Mouse (Mus musculus) cerebellum, adult 9-10 months (tissue): Measurements from ENCODE around the gene Mttp.
A peak's percentile ranks its signal among the peaks of the same experiment; 100 is the strongest.

Source experiments
- DNase-seq: peaks from one replicate; pipeline ENCODE4 v3.0.0; 2022

The Mttp gene

DNA sequence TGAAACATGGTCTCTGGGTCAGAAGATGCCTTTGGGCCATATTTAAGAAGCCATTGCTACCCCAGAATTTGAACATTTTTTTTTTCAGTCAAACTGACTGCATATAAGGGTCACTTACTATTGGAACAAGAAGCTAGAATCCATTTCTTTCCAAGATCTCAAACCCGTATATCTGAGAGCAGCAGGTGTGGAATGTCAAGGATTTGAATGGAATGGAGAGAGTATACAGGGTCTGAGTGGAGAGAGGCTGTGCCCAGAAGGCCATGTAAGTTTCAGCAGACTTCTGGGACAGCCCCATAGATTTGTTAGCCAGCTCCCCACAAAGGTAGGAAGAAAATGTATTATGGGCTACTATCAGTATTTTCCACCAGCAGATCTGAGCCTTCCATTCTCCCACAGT is 66.1 kb downstream of the Mttp start:
- DNase-seq: no peak

DNA sequence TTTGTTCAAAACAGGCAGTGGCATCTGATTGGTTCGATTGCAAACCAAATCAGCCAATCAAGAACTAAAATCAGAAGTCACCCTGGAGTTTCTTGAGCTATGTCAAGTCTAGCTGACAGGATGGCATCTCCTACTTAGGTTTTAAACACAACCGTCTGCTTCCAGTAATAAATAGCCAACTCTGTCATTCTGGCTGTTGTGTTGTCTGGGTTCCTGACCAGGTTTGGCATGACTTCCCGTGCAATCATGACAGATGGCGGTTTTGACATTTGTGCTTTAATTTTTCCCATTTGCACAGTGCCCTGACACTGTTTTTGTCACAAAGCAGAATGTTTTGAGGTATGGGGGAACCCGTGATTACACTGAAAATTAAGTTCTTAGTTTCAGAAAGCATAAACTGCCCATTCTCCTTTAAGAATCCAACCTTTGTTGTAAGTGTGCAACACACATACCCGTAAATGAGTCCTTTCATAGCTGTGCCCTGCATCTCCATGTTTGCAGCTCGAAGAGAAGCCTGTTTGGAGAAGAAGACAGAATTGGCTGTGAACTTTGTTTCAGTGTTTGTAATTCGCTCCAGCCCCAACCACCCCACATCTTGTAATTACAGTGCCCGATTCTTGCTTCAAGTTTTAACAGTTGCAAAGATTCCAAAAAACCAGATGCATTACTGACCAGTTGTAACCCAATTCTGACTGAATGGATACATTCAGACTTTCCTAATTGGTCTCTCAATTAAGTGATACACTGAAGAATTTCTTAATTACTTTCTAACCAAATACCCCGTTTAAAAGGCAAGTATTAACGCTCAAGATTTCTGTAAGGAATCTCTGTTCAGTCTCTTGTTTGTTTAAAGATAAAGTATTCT is 67.1 kb downstream of the Mttp start:
- DNase-seq: peak; percentile 78

DNA sequence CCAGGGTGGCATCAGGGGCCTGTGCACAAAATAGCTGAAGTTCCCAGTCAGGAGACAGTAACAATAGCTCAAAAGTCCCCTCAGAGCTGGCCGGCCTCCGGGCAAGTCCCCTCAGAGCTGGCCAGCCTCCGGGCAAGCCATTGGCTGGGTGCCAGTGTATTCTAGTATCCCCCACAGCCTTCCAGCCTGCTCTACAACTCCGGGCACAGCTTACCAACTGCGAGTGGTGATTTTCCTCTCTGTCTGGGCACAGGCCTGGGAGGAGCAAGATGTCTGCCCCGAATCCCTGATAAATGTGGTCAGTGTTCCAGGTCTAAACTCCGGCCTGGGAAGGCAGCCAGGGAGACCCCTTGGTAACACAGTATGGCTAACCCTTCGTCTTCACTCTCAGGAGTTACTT is 69.6 kb downstream of the Mttp start:
- no peak for DNase-seq

DNA sequence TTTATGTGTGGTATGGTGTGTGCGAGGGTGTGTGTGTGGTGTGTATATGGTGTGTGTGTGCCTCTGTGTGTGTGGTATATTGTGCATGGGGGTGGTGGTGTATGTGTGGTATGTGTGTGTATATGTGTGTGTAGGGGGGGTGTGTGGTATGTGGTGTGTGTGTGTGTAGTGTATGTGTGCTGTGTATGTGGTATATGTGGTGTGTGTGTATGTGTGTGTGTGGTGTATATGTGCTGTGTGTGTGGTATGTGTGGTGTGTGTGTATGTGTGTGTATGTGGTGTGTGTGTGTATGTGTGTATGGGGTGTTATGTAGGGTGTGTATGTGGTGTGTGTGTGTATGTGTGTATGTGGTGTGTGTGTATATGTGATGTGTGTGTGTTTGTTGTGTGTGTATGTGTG is 70.6 kb downstream of the Mttp start:
- DNase-seq: no peak

DNA sequence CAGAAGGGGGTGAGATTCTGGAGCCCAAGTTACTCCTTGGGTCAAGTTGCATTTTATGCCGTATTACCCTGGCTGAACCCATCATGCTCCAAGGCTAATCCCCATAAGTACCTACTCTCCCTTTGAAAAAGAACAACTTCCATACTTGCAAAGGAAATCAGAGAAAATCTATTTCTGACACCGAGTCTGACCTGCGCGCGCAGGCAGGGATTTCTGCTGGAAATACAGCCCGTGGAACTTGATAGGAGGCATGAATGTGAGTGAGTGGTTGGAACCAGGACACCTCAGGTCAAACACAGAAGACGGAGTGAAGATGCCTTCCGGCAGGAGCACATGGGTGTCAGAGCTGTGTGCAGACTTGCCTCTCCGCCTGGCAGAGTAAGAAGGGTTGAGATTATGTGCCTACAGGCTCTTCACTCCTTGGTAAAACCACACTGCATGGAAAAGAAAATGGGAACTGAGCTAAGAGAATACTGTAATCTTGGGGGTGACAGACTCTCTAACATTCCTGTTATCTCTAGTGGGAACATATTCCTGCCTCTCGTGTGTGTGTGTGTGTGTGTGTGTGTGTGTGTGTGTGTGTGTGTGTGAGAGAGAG is 73.2 kb downstream of the Mttp start:
- DNase-seq: no peak

DNA sequence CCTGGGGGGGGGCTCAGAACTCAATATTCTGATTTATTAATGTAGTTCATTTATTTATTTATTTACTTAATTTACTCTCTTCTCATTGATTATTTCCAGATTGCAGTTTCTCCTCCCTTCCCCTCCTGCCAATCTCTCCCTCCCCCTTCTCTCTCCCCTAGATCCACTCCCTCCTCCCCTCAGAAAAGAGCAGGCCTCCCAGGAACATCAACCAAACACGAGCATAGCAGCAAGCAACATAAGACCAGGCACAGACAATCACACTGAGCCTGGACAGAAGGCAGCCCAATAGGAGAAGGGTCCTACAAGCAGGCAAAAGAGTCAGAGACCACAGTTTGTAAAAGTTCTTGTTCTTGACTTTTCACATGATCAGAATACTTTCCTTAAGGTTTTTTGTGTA is 73.8 kb downstream of the Mttp start:
- DNase-seq: no peak

DNA sequence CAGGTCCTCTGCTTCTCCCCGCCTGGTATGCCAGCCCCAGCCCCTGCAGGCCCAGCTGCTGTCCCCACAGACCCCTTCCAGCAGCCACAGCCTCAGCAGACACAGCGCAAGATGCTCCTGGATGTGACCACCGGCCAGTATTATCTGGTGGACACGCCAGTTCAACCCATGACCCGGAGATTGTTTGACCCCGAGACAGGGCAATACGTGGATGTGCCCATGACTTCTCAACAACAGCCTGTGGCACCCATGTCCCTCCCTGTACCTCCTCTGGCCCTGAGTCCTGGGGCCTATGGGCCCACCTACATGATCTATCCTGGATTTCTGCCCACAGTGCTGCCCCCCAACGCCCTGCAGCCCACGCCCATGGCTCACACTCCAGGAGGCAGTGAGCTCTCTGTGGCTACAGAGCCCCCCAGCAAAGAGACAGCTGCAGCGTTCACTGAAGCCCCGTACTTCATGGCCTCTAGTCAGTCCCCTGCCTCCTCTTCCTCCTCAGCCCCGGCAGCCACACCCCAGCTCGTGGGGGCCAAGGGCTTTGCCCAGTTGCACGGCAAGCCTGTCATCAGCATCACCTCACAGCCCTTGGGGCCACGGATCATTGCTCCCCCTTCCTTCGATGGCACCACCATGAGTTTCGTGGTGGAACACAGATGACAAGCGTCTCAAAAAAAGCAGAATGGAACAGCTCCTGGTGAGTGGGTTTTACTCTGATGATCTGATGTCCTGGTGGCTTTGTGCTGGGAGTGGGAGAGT is 74.8 kb downstream of the Mttp start:
- DNase-seq: no peak

DNA sequence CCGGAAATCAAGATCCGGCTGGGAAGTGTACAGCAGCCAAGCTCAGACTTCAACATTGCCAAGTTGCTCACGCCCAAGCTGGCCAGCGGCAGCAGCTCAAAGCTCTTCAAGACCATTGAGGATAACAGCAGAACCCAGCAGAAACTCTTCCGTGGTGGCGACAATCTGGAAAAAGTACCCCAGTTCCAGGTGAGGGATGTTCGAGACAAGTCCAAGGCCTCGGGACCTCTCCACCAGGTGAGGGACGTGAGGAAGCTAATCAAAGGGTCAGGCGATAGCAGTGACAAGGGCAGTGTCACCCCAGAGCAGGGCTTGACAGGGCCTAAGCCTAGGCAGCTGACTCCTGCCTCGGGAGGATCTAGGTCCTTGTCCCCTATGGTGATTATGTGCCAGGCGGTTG is 76.7 kb downstream of the Mttp start:
- no peak for DNase-seq

DNA sequence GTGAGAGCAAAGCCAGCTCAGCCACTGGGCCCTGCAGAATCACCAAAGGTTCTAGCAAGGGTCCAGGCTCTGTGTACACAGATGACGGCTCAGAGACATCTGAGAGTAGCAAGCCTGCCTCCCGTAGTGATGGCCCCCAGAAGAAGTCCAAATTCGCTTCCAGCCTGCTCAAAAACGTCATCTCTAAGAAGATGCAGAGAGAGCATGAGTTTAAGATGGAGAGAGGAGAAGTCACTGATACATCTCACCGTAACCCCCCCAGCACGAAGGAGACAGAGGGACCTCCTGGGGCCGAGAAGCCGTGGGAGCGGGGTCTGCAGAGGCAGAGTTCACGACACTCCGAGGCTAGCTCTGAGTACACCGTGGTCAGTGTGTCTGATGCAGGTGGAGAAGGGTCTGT is 77.5 kb downstream of the Mttp start, which contains the start of gene Gm5105:
TSS of gene Gm5105 (minus strand) at position 101 of the 400 bp plus-strand sequence.
- no peak for DNase-seq

DNA sequence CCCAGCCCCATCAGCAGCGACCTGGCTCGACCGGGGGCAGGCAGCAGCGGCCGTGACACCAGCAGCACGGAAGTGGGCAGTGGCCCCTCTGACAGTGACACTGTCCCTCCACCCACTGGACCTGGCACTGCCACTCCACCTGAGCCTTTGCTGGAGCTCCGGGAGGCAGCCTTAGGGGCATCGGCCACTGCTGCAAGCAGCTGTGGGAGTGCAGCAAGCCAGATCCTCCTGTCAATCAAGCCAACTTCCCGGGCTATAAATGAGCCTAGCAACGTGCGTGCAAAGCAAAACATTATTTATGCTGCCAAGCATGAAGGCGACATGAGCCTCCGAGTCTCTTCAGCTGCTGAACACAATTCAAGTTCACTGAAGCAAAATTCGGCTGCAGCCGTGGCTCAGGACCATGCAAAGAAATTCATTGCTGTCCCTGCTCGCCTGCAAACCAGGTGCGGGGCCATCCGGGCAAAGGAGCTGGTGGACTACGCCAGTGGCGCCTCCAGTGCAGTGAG is 78.4 kb downstream of the Mttp start:
- DNase-seq: no peak

DNA sequence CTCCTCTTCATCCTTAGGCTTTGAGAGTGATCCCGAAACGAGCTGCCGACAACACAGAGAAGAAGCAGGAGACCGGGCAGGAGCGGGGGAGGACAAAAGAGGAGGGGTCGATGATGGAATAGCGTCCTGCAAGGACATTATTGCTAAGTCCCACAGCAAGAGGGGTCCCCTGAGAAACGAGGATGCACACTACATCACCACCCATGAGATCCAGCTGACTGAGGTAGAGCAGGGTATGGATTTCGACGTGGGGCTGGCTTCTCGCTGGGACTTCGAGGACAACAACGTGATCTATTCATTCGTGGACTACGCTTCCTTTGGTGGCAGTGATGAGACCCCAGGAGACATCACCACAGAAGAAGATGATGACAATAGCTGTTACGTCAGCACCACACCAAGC is 78.8 kb downstream of the Mttp start:
- DNase-seq: no peak

DNA sequence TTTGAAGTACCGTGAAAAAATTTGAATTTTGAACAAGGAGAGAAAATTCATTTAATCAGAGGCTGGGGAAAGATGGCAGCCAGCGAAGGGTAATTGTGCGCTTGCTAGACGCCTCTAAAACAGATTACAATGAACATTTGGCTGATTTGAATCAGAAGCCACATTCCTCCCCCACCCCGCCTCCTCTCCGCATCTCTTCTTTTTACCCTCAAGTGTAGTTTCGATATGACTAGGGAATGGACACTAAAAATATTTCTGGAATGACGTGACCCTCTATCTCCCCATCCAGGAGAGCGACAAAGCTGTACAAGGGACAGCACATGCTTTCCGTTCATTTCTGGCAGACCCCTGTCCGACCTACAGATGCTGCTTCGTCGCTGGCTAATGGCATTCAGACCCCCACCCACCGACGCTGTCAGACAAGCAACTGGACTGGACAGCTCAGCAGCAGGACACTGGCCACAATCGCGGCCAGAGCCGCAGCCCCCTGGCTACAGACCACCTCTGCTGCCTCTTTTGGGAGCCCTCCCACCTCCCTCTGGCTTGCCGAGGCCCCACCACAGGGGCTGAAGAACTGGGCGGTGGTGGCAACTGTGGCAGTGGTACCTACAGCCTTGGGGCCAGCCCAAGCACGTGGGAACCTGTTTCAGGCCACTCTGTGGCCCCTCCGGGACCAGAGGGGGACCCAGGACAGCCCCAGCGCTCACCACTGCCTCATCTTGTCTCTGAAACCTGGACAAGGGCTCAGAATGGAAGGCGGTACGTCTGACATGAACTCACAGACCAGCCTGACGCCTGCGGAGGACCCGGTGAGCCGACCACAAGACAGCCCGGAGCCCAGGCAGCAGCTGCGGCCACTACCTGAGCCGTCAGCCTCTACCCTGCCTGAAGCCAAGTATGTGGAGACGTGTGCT is 79.8 kb downstream of the Mttp start, which contains the start of gene 1110002E22Rik:
TSS of gene 1110002E22Rik (plus strand) at position 321 of the 914 bp plus-strand sequence.
- no peak for DNase-seq

DNA sequence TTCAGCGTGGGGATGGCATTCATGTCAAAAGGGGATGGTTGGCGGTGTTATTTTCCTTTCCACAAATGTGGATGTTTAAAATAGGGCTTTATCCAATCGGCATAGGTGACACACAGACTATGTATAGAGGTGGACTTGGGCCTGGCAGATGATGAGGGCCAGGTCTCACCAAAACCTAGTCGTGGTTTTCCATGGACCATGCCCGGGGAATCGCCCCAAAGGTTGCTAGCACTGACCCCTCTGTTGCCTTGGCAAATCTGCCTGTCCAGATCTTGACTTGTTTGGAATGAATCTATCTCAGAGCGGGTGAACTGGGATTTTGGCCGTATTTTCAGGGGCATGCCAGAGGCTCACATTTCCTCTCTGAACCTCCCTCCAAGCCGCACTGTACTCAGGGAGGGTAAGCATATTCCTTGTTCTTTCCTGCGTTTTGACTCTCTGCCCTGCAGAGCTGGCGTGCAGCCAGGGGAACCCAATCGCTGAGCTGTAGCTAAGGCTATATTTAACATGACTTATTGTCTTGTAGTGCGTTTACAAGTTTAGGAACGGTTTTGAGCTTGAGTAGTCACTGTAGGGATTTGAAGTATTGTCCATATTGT is 80.9 kb downstream of the Mttp start:
- peak; percentile 57 for DNase-seq

DNA sequence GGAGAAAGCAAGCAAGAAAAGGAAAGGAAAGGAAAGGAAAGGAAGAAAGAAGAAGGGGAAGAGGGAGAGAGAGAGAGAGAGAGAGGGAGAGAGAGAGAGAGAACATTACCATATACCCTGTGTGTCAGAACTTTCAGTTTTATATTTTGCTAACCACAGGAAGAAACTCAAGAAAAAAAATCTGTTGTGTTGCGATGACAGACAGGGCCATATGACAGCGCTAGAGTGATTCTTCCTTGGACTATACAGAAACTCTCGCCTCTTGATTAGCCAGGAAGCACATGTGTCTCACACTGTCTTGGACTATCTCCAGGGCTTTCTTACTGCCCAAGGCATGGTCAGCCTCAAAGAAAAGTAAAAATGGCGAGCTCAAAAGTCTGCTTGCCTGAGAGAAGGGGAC is 82.1 kb downstream of the Mttp start:
- no peak for DNase-seq

DNA sequence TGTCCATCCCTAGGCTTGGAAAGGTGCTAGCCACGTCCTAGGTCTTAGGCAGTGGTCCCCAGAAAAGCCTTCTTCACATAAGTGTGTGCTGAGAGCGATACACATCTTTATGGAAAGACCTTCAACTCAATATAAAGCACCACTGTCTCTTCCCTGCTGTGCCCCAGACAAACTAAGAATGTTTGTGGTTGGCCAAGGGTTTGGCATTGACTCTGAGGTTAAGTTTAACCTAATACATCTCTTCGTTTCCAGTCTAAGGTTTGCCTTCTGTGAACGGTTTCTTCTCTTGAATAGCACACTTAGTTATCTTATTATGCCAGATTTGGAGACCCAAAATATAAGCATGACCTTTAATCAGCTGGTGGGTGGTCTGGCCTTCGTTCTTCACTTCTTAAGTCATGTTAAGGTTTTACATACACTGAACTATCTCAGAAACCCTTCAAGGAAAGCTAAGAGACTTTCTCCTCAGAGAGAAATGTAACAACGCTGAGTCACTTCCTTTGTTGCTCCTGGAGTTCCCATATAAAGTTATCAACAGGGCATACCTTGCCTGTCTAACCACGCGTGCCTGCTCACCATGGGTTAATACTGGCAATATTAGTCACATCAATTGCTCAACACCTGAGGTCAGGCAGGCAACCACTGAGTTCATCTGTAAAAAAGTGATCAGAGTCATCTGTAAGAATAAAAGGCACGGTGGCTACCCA is 83.4 kb downstream of the Mttp start:
- DNase-seq: no peak

DNA sequence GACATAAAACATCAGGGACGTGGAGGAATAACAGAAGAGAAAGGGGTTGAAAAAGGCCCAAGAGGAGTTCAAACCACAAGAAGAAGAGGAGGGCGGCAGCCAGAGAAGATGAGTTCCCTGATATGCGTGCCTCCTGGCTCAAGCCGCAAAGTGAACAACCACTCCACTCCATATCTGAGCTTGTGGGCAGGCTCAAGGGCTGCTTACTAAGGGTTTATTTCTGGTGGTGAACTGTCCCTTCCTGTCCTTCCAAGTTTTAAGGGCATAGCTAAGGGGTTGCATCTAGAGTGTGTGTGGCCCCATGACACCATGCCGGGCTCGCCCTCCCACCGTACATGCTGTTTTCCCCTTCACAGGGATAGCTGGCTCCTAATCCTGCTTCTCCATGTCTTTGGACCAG is 84.3 kb downstream of the Mttp start:
- DNase-seq: no peak

DNA sequence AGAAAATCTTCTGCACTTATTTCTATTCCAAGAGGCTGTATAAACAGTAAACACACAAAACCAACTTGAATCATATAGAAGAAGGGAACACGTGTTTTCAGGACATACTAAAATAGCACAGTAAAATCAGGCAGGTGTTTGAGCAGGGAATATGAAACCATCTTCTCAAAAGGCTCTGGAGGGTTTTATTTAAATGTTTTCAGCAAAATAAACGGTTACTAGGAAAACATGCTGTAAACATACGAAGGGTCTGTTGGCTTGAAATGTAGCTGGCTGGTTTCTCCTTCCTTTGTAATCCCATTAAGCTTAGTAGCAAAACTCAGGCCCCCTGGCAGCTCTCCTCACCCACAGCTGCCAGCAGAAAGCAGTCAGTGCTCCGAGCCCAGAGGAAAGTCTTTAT is 86.5 kb downstream of the Mttp start:
- no peak for DNase-seq

DNA sequence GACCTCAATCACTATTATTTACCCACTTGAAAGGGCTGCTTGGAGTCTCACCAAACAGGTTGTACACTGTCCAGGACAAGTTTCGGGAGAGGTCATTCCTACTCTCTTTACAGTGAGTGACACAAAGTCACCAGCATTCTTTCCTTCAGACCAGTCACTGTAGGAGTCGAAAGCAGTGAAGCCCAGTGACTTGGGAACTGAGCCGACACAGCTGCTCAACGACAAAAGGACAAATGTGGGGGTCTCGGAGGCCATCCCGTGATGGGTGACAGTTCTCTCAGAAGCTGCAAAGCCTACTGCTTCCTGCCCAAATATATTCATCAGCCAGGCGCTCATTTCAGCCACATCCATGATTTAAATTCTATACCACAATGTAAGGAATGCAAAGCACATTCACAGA is 87.8 kb downstream of the Mttp start:
- DNase-seq: no peak

DNA sequence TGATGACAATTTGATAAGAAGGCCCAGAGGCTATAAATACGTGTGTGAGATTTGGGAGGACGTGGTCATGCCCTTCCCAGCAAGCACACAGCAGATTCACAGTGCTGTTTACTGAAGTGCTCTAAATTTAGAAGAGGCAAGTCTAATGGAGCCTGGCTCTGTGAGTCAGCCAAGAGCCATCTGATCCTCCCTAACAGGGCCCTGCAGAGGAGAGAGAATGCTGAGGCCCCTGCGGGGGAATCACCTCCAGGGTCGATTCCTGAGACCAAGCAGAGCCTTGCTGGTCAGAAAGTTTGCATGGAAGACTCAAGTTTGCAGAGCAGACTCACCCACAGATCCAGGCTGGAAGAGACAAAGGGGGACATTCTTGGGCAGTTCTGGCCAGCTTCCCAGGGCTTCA is 90.8 kb downstream of the Mttp start:
- no peak for DNase-seq

DNA sequence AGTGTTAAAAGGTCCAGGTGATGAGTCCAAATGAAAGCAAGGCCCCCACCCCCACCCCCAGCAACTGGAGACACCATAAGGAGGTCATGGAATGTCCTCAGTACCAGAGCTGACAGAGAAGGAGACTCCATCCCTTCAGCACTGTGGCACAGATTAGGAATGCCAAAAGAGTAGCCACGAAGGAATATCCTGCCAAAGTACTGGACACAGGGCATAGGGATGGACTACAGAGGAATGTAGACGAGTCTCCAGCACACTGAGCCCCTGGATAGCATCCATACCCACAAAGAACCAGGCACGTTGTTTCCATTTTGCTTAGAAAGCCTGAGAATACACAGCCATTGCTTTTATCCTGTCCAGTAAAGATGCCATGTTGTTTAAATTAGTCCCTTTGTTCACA is 93.3 kb downstream of the Mttp start:
- DNase-seq: no peak

DNA sequence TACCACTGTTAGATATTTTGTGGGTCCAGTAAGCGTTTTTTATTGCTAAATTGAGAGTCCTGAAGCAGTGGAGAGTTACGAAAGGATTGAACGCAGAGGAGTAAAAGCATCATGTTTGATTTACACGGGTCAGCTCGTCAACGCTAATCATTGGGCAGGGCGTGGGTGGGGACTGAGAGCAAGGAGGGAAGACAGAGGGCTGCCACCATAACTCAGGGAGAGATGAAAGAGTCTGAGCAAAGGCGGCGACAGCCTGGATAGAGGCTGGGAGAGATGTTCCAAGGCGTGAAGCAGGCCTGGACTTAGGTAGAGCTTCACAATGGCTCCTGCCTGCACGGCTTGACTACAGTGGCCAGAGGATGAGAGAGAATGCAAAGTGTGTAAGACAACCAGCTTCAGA is 94.0 kb downstream of the Mttp start:
- no peak for DNase-seq
